Mouse (Mus musculus): Measurements from ENCODE around the gene Sppl3. TPM values are rescaled to one million over a fixed set of nuclear protein-coding genes. Genes with fewer than 3 reads are reported as not detected.

Gene Sppl3
- total RNA-seq, 2 experiments from 2014 or later: 84.8 to 85.4 TPM

GRCm38 (mm10) chr5:115035217-115035616 lies 24.3 kb downstream of the Sppl3 start:
- no peak for DNase-seq (ENCODE audit: low spot score in 2 of 2)

- DNase-seq (ENCODE audit: low spot score in 2 of 2): no peak
These were observed 26.2 kb downstream of the Sppl3 start for GRCm38 (mm10) chr5:115037099-115037498.

GRCm38 (mm10) chr5:115040756-115041155 lies 29.8 kb downstream of the Sppl3 start:
- DNase-seq (ENCODE audit: low spot score in 2 of 2): peak in 1 of 2 experiments; percentile 8

- DNase-seq (ENCODE audit: low spot score in 2 of 2): no peak
These were observed 32.7 kb downstream of the Sppl3 start for GRCm38 (mm10) chr5:115043626-115044025.

GRCm38 (mm10) chr5:115045146-115045677 lies 34.3 kb downstream of the Sppl3 start:
- DNase-seq (ENCODE audit: low spot score in 2 of 2): no peak

- no peak for DNase-seq (ENCODE audit: low spot score in 2 of 2)
These were observed 38.8 kb downstream of the Sppl3 start for GRCm38 (mm10) chr5:115049692-115050091.

- DNase-seq (ENCODE audit: low spot score in 2 of 2): no peak
These were observed 39.8 kb downstream of the Sppl3 start for GRCm38 (mm10) chr5:115050776-115051175.

GRCm38 (mm10) chr5:115052546-115052945 lies 41.6 kb downstream of the Sppl3 start:
- no peak for DNase-seq (ENCODE audit: low spot score in 2 of 2)

- DNase-seq (ENCODE audit: low spot score in 2 of 2): no peak
These were observed 43.0 kb downstream of the Sppl3 start for GRCm38 (mm10) chr5:115053791-115054396.

GRCm38 (mm10) chr5:115055418-115055817 lies 44.5 kb downstream of the Sppl3 start:
- DNase-seq (ENCODE audit: low spot score in 2 of 2): no peak

GRCm38 (mm10) chr5:115057153-115057552 lies 46.2 kb downstream of the Sppl3 start:
- DNase-seq (ENCODE audit: low spot score in 2 of 2): no peak

GRCm38 (mm10) chr5:115058584-115059297 lies 47.8 kb downstream of the Sppl3 start:
- DNase-seq (ENCODE audit: low spot score in 2 of 2): no peak

- no peak for DNase-seq (ENCODE audit: low spot score in 2 of 2)
These were observed 49.2 kb downstream of the Sppl3 start for GRCm38 (mm10) chr5:115060067-115060695.

GRCm38 (mm10) chr5:115060977-115061376 lies 50.0 kb downstream of the Sppl3 start:
- DNase-seq (ENCODE audit: low spot score in 2 of 2): no peak

- DNase-seq (ENCODE audit: low spot score in 2 of 2): no peak
These were observed 51.6 kb downstream of the Sppl3 start for GRCm38 (mm10) chr5:115062566-115062965.

- no peak for DNase-seq (ENCODE audit: low spot score in 2 of 2)
These were observed 52.5 kb downstream of the Sppl3 start for GRCm38 (mm10) chr5:115063391-115063790.

- no peak for DNase-seq (ENCODE audit: low spot score in 2 of 2)
These were observed 55.3 kb downstream of the Sppl3 start for GRCm38 (mm10) chr5:115066245-115066644.

- peak in 1 of 2 experiments; percentile 21 for DNase-seq (ENCODE audit: low spot score in 2 of 2)
These were observed 57.9 kb downstream of the Sppl3 start for GRCm38 (mm10) chr5:115068671-115069421.

GRCm38 (mm10) chr5:115069611-115070010 lies 58.7 kb downstream of the Sppl3 start:
- no peak for DNase-seq (ENCODE audit: low spot score in 2 of 2)

GRCm38 (mm10) chr5:115070457-115070856 lies 59.5 kb downstream of the Sppl3 start:
- no peak for DNase-seq (ENCODE audit: low spot score in 2 of 2)

All from left cerebral cortex, adult 18-20 months (tissue).